Mouse (Mus musculus) ES-Bruce4 (cell line): ENCODE data around the gene Adipoq.

Experiments used
- CTCF ChIP-seq: IDR thresholded peaks from one replicate; pipeline ENCODE4 v1.8.1; 2011; ENCODE audit warnings: low read depth, low read length
- POLR2A ChIP-seq: IDR thresholded peaks from one replicate; pipeline ENCODE4 v1.8.1; 2011; ENCODE audit warnings: low read length; ENCODE audit not compliant: insufficient read depth

GRCm38 (mm10) chr16:23103038-23103745, 43.1 kb upstream of the Adipoq start:
- TF ChIP-seq CTCF = no peak
- TF ChIP-seq POLR2A = no peak
